Mouse (Mus musculus): ENCODE results near the gene Ryk.

DNA sequence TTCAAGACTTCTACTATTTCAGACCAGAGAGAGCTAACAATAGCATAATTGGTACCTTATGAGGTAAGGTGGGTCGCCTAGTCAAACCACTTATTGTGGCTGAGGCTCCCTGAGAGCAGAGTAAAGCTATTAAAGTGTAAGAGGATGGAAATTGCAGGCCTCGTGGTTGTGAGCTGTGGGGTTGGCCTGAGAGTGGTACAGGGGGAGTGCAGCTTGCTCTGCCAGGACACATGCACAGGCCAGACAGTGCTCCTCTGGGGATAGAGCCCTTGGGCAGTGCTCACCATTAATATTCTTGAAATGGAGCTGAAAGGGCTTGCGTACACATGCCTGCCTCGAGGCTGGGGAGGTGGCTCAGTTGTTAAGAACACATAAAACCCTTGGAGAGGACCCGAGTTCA is 23.6 kb downstream of the Ryk start:
- TF ChIP-seq POLR2A (IDR thresholded peaks at IDR 0.05; ENCODE audit: insufficient read length, low read depth) (no peak), TCF3 (IDR thresholded peaks at IDR 0.05; ENCODE audit: insufficient read length, low read depth) (no peak), POLR2AphosphoS2 (IDR thresholded peaks at IDR 0.05; ENCODE audit: insufficient read length, low read depth) (no peak), MYOD1 (IDR thresholded peaks at IDR 0.05; ENCODE audit: control insufficient read depth in 1 of 3, insufficient read length in 2 of 3, low read depth in 2 of 3) (no peak), USF1 (IDR thresholded peaks at IDR 0.05; ENCODE audit: low read depth) (no peak), TCF12 (IDR thresholded peaks at IDR 0.05; ENCODE audit: insufficient read depth, poor library complexity, severe bottlenecking) (no peak), MAX (IDR thresholded peaks at IDR 0.05; ENCODE audit: low read depth) (no peak), CEBPB (IDR thresholded peaks at IDR 0.05; ENCODE audit: insufficient read depth, poor library complexity, severe bottlenecking) (no peak), E2F4 (IDR thresholded peaks at IDR 0.05; ENCODE audit: insufficient read depth) (no peak), MYOG (IDR thresholded peaks at IDR 0.05; ENCODE audit: control insufficient read depth in 1 of 3, insufficient read depth in 1 of 3, insufficient read length in 2 of 3, low read depth in 2 of 3) (no peak), SRF (IDR thresholded peaks at IDR 0.05; ENCODE audit: control insufficient read depth, insufficient read length, low read depth) (no peak), REST (IDR thresholded peaks at IDR 0.05; ENCODE audit: insufficient read depth, insufficient read length) (no peak)
